Mouse (Mus musculus) frontal cortex, postnatal 36 days (tissue): ENCODE measurements around the gene Cdc25b.
A peak's percentile ranks its signal among the peaks of the same experiment; 100 is the strongest.

Experiments
- DNase-seq, 2 experiments: peaks; one replicate each; pipeline ENCODE4 v3.0.0; 2022; ENCODE audit warnings: low spot score in 2 of 2

Gene Cdc25b

DNA sequence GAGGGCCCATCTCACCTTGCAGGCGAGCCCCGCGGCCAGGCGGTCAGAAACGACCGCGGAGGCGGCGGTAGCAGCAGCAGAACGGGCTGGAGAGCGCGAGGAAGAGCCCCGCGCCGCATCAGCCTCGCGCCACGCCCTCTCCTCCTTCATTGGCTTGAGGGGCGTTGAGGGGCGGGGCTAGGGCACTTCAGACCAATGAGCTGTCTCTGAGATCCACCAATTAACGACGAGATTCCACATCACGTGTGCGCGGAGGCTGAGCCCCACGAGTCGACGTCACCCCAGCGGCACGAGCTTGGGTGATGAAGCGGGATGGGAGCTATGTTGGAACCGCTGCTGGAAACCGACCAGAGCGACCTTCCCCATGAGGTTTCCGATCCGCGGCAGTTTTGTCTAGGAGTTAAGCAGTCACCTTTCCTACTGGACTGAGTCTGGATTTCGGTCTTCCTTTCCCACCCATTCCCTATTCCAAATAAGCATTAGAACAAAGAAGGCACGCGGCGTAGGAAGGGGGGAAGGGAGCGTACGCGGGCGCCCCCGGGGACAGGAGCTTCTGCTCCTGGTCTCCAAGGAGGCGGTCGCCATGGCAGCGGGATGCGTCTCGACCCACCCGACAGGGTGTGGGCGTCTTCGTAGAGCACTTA, 26.7 kb upstream of the Cdc25b start, which contains the start of gene 1700037H04Rik:
Gene 1700037H04Rik, minus strand, starts transcription at position 144 of the 644 bp plus-strand sequence.
- peak; percentile 93 to 97 for DNase-seq

DNA sequence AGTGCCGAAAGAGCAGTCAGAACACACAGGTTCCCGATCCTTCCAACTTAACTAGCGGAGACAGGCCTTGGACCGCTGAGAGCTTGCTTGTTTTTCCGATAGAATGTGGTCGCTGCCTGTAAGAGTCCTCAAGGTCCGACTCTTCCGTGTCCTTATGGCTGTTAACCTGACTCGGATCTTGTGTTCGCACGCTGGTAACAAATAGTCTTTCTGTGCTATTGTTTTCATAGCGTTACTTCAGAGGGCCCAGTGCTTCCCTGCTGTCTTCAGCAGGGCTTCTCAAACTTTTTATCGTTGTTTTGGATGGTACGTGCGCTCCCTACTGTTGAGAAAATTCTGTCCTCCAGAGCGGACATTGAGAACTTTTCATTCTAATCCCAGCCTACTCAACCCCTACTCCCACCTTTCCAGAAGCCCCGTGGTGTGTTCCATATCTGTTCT, 26.1 kb upstream of the Cdc25b start:
- no peak for DNase-seq

DNA sequence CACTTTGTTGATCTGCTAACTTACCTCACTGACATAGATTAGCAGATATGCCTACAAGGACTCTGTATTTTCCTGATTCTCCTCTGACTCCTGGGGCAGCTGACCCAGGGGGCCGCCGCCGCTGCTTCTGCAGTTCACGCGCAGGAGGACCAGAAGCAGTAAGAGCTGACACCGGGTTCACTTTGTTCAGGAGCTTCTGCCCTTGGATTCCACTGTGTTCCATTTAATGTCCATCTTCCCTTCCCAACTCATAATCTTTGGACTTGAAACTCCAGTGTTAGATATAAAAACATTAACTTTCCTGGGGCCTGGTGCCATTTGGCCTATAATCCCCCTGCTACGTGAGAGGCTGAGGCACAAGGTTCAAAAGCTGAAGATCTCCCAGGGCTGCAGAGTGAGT, 22.8 kb upstream of the Cdc25b start:
- no peak for DNase-seq

DNA sequence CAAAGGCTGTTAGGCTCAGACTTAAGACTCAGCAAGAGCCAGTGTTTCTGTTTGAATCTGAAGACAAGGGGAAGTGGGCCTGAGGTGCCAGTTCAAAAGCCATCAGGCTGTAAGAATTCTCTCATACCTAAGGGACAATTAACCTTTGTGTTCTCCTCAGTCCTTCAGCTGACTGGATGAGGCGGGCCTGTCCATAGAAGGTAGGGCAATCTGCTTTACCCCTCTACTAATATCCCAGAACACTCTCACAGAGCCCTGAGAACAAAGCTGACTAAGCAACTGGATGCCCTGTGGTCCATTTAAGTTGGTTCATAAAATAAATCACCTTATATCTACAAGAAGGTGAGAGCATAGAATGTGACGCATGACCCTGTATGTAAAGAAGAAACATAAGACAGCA, 20.6 kb upstream of the Cdc25b start:
- DNase-seq = no peak

DNA sequence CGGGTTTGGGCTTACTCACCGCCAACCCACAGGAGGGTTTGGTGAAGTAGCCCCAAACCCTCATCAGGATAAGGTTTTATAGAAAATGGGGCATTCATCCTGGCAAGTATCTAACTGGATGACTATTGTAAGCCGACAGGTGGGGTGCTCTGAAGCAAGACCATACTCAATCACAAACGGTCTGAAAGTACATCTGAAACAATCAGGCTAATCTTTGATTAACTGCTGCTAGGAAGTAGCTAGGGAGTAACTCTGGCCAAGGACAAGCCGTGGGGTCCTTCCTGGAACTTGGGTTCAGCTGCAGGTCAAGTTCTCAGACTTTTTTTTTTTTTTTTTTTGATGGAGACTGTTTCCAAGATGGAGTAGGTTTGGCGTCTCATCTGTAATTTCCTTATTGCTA, 18.8 kb upstream of the Cdc25b start:
- DNase-seq = no peak

DNA sequence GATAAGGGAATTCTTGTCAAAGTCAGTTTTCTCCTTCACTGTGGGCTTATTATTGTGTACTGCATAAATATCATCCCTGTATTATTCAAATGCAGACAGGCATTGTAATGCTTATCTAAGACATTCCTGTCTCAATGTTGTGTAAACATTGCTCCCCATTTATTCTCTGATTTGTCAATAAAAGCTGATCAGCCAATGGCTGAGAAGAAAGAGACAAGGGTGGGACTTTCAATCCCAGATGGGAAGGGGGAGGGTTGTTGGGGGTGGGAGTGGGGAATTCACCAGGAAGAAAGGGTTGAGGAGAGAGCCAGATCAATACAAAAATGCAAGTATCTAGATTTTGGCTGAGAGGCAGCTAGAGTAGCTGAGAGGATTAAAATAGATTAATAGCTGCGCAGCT, 17.8 kb upstream of the Cdc25b start:
- no peak for DNase-seq

DNA sequence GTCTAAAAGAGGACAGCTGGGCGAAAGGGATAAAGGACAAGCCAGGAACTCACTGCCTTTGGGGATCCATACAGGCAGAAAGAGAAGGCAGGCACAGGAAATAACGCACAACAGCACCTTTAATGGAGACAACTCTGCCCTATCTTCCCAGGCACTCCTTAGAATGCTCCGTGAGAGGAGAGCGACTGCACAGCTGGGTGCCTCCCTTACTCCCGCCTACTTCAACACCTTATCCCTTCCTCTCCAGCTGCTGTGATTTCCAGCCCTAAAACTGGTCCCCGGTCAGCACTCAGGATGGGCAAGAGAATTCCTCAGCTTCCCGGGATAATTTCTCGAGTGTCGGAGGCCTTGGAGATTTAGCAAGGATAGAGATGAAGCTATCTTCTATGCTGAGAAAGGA, 15.8 kb upstream of the Cdc25b start:
- DNase-seq = peak in 1 of 2 experiments; percentile 19

DNA sequence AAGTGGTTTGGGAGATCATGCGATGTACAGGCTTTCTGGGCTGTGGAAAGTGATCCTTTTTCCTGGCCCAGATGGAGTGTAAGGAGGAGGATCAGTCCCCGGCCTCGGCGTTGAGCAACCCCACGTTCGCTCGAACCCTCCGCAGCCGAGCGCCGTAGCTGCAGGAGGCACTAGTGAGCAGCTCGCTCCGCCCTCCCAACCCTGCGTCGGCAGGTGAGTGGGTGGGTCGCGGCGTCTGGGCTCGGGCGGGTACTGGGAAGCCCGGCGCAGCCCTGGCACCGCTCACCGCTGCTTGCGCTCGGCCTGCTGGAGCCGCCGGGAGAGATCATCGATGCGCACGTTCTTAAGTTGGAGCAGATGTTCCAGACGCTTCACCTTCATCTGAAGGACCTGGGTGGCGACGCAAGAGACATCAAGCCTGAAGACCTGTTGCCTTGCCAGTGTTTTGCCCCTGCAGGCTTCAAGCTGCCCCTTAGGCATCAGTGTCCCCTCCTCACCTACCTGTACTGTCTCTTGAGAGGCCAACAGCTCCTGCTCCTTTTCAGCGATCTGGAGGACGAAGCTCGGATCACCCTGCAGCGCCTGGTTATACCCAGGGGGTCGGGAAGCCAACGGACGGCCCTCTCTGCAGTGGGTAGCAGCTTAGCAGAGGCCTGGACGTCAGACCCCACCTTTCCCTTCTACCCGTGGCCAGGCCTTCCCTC, 15.2 kb upstream of the Cdc25b start:
- DNase-seq = peak; percentile 75 to 77

DNA sequence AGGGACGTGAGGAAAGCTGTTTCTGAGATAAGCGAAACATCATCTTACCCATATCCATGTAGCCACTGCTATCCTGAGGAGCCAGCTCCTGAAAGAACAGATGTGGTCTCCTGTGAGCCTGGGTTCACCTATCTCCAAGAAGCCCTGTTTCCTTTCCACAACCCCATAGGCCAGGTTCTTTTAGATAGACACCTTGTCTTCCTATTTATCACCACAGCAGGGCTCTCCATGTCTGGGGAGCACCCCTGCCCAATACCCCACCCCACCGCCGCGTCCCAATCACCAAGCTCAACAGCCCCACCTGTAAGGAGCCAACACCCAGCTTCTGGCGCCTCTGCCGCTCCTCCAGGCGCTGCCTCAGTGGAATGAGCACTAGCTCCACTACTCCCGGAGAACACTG, 14.4 kb upstream of the Cdc25b start:
- DNase-seq = no peak

DNA sequence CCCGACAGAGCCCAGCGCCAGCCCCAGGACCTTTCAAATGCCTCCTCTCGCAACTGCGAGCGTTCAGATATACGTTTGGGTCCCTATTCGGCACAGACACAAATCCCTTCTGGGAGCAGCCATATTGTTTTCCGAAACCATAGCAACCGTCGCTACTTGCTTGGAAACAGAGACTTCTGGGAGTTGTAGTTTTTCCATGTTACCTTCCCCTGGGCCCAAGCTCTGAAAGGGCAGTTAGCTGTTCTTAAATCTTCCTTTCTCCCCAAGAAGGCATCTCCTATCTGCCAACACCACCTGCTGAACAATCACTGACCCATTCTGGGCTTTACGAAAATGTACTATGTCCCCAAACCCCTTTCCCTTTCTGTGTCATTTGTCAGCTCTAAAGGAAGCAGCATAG, 12.0 kb upstream of the Cdc25b start:
- peak; percentile 58 to 77 for DNase-seq

DNA sequence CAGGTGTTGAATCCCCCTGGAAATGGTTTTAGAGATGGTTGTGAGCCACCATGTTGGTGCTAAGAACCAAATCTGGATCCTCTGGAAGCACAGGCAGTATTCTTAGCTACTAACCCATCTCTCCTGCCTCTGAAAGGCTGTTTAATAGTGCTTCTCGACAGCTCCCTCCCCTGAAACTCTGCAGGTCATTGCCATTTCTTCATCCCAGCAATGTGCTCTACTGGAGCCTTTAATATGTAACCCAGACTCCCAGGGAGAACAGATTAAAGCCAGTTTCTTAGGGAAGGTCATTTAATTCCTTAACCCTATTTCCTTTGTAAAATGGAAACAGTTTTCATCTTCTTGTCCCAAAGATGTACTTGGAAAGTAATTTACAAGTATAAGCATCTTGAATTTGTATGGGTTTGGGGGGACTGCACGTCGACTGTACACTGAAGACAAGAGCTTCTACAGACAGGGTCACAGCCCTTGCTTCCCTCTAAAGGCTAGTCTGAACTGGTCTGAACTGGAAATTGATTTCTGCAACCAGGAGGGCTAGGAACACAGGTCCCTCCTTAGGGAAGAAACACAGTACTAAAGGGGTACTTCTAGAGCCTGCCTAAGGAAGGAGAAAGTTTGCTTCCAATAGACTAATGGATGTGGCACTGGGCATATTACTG, 11.3 kb upstream of the Cdc25b start:
- no peak for DNase-seq

DNA sequence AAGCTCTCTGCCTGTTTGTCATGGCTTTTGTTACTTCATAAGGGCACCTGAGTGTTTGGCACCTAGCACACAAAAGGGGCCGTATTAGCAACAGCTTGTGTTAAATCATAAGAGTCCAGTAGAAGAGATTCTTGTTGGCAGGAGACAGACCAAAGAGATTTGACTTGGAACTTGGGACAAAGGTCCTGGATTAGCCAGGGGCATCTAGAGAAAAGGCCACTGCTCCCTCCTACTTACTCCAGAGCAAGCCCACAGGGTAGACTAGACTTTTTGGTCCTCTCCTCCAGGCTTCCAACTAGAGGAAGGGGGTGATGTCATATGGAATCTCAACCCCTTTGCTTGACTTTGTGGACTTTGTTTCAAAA, 10.8 kb upstream of the Cdc25b start:
- no peak for DNase-seq

DNA sequence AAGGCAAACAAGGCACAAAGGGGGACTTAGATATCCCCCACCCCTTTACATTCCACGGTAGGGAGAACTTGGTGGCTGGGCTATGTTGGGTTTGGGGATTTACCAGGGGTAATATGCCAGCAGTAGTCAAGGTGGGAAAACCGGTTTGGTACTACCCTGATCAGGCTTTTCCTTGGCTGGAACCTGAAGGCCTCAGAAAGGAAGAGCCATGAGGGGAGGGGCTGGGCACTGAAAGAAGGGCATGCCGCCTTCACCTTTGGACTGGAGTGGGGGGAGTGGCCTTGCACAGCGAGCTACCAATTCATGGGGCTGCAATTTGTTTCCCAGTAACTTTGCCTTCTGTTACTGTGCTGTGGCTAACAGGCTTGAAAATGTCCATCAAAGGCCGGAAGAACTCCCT, 10.3 kb upstream of the Cdc25b start:
- no peak for DNase-seq

DNA sequence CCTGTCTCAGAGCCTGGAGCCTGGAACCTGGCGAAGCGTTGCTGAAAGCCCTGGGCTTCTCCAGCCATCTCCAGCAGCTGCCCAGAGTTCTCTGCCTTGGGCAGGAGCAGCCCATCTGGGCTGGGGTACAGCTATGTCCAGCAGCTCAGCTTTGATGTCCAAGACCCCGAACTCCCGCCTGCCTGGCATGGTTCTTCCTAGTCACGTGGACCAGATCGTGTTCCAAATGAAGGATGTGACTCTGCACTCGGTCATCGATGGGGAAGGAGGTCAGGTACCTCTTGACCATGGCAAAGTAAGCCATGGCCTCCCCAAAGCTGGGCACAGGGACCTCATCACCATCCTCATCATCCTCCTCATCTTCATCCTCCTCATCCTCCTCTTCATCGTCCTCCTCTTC, 8.8 kb upstream of the Cdc25b start:
- DNase-seq = no peak

DNA sequence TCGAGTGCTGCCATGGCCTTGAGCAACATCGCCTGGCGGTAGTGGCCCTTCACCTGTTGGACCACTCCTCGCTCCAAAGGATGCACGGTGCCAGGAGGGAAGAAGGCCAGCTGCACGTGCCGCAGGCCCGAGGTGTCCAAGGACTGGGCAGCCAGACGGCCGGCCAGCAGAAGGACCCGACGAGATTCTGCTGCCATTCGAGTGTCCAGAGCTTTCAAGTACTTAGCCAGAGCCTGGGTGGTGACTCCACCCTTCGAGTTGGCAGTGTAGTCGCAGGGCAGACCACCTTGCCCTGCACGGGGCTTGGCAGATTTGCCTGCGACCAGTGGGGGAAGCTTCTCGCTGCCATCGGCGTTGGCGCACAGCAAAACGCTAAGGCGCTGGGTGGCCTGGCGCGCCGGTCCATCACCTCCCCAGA, 7.9 kb upstream of the Cdc25b start:
- peak in 1 of 2 experiments; percentile 14 for DNase-seq

DNA sequence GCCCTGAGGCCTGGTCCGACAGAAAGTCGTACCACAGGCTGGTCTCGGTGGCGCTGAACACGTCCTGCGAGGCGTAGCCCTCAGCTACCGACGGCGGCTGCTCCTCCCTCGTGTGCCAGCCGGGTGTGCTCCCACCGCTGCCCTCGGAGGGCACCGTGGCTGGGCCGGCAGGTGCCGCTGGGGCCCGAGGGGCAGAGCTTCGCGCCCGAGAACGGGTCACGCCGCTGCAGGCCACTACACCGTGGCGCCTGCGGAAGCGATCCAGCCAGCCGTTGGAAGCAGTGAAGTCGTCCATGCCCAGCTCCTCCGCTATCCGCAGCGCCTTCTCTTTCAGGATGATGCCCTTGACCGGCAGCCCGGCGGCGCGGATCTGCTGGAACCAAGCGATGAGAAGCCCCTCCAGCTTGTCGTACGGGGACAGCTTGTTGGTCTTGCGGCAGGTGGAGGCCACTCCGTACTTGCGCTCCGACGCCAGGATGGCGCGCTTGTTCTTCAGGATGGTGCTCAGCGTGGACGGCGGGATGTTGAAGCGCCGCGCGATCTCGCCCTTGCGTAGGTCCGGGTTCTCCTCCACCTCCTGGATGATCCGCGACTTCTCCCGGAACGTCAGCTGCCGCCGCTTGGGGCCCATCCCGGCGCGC, 7.4 kb upstream of the Cdc25b start:
- peak; percentile 50 to 77 for DNase-seq

DNA sequence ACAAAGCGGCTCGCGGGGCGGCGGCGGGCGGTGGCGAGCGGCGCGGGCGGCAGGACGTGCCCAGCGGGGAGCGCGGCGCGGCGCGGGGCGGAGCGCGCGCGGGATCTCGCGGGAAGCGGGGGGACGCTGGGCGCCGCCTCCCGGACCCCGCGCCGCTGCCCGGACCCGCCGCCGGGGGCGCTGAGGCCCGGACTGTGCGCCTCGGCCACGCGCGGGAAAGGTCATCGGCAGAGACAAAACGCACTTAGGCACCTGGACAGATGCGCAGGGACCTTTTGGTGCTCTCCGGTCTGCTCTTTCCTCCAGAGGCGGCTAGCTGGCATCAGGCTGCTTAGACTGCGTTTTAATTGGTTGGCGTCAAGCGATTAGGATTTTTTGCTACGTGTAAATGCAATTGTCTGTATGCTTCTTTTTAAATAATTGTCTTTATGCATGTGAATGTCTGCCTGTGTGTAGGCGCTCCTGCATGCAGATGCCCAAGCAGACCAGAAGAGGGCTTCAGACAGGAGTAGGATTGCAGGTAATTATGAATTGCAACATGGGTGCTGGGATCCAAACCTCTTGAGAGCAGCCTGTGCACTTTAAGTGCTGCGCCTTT, 6.7 kb upstream of the Cdc25b start, which contains the start of gene Cenpb:
Gene Cenpb, minus strand, starts transcription at position 78 of the 598 bp plus-strand sequence.
- peak; percentile 80 to 84 for DNase-seq

DNA sequence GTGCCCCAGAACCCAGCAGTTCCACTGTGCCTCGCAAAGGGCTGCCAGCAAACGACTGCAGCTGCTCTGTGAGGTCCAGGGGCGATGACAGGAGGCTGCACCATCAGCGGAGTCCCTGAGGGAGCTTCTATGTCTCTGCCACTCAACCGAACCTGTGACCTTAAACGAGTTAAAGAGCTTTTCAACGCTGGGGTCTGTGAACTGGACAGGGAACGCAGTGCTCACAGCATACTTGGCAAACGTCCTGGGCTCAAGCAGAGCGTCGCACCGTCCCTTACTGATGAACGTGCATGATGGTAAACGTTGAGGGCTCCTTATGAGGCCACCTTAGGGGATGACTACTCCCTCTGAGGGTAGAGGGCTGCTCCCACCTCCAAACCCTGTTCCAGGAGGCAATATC, 406 bp upstream of the Cdc25b start:
- DNase-seq = no peak

DNA sequence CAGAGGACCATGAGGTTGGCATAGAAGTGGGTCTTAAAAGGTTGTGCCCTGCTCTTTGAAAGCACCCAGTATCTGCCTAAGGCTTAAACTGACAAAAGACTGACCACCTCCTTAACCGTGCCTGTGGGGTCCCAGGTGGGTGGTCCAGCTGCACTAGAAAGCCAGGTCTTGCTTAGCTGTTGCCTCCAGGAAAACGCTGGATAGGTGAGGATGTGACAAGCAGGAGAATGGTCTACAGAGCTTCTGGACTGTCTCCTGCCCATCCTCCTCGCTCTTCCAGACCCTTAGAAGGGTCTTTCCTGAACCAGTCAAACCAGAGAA, 813 bp downstream of the Cdc25b start:
- no peak for DNase-seq

DNA sequence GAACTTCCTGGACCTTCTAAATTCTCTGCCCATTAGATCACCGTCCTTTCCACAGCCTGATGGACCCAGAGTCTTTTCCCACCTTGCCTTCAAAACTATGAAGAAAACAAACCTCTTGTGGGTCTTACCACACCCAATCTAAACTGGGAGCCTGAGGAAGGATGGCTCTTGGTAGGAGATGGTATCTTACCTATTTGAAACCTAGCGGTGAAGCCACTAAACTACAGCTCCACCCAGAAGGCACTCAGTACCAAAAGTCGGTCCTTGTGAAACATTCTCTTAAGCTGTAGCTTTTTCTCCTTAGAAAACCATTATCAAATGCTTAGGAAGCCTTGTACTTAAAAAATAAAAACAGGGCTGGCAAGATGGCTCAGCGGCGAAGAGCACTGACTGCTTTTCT, 1.6 kb downstream of the Cdc25b start:
- no peak for DNase-seq

DNA sequence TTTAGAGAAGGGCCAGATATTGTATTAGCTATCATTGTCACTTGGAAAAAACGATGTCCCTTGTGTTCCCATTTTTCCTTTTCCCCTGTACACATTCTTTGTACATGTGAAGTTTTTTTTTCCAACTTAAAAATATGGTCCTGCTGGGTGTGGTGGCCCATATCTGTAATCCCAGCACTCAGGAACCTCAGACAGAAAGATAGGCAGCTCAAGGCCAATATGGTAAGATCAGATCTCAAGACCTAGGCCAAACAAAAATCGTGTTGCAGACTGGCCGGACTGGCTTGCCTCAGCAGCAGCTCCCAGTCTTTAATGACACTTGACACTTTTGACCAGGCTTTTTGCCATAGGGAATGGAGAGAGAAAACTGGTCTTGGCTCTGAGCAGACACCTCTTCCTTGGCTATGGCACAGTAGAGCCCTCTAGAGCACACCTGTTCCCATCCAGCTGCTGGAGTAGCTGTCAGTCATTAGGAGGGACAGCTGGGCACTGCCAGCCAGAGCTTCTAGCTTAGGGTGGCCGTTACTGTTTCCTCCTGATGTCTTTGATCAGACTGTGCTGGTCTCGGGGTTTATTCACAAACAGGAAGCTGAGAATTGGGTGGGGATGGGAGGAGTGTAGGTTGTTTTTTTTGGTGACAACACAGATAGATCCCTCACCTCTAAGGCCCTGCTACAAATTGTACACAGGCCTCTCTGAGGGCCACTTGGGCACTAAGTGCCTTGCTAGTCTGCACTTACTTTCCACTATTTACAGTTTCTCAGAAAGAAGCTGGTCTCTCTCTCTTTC, 3.0 kb downstream of the Cdc25b start:
- DNase-seq = no peak
